Mouse (Mus musculus) forebrain, embryonic 16.5 days (tissue): ENCODE measurements around the gene Olfr551. TPM values are rescaled to one million over a fixed set of nuclear protein-coding genes. Genes with fewer than 3 reads are reported as not detected.

Experiments used
- ATAC-seq: fragments of 200-750 bp; cut with Nextera tagmentation; 2 replicates; pipeline ENCODE4 v1.8.0; 2017; ENCODE audit warnings: mild to moderate bottlenecking, moderate library complexity
- H3K27ac ChIP-seq: fragments of 300-500 bp; sonication (generic); 2 replicates; pipeline ENCODE4 v1.5.1; 2014; ENCODE audit warnings: low read length, control low read depth
- H3K27me3 ChIP-seq: fragments of 300-500 bp; sonication (generic); replicated peaks from 2 replicates; pipeline ENCODE4 v1.6.1; 2014; ENCODE audit warnings: low read length; ENCODE audit not compliant: control insufficient read depth, insufficient read depth
- H3K36me3 ChIP-seq: fragments of 300-500 bp; sonication (generic); 2 replicates; pipeline ENCODE4 v1.6.1; 2014; ENCODE audit not compliant: control insufficient read depth, insufficient read depth
- H3K4me1 ChIP-seq: fragments of 300-500 bp; sonication (generic); replicated peaks from 2 replicates; pipeline ENCODE4 v1.6.1; 2014; ENCODE audit warnings: low read length; ENCODE audit not compliant: control insufficient read depth, insufficient read depth
- H3K4me2 ChIP-seq: fragments of 300-500 bp; sonication (generic); 2 replicates; pipeline ENCODE4 v1.6.1; 2014; ENCODE audit warnings: mild to moderate bottlenecking, low read length, control low read depth
- H3K4me3 ChIP-seq: fragments of 300-500 bp; sonication (generic); replicated peaks from 2 replicates; pipeline ENCODE4 v1.5.1; 2014; ENCODE audit warnings: mild to moderate bottlenecking, low read length, control low read depth
- H3K9ac ChIP-seq: fragments of 300-500 bp; sonication (generic); replicated peaks from 2 replicates; pipeline ENCODE4 v1.6.1; 2014; ENCODE audit warnings: low read depth, low read length, control low read depth
- H3K9me3 ChIP-seq: fragments of 300-500 bp; sonication (generic); 2 replicates; pipeline ENCODE4 v1.6.1; 2016; ENCODE audit warnings: low read length; ENCODE audit not compliant: control insufficient read depth
- WGBS: fragments of 180-500 bp; shearing (Covaris S2); extraction: QIAGEN DNeasy Blood & Tissue Kit; methylation state at CpG from one replicate; pipeline ENCODE4 v1.1.7; 2014; 5-methylcytosine and 5-hydroxymethylcytosine counted together
- polyA plus RNA-seq: library from polyadenylated mRNA; unstranded; fragments of >200 nt; fragmentation: Nextera tagmentation; extraction: Ambion mirVana; gene quantifications from 2 replicates; pipeline ENCODE4 v1.2.1, GENCODE M21; 2015

Gene Olfr551
- polyA plus RNA-seq, 1 experiment from 2014 or later: not detected

GRCm38 (mm10) chr7:102571142-102571541 is 20.5 kb downstream of the Olfr551 start, which contains the start of gene Olfr550:
Gene Olfr550, plus strand, starts transcription at chr7:102571442.
- no peak for ATAC-seq
- WGBS: 94% methylated on average over 8 of the region's 8 CpGs
- H3K9me3 ChIP-seq: no peaks in the 10 kb centered on the region
- H3K4me2 ChIP-seq: no peak within 1 kb of the TSS
- no peaks in the 10 kb centered on the region for H3K36me3 ChIP-seq
- H3K4me3 ChIP-seq: no peak within 1 kb of the TSS
- no peaks in the 10 kb centered on the region for H3K27me3 ChIP-seq
- peaks cover 3% of the 10 kb centered on the region; the same call in 1 of the 2 replicates for H3K4me1 ChIP-seq
- H3K27ac ChIP-seq: no peak within 1 kb of the TSS
- H3K9ac ChIP-seq: no peak within 1 kb of the TSS

GRCm38 (mm10) chr7:102566219-102566618 is 25.5 kb downstream of the Olfr551 start:
- Histone ChIP-seq H3K9me3 (no peaks in the 10 kb centered on the region), H3K4me3 (no peak overlapping the region), H3K27me3 (no peaks in the 10 kb centered on the region), H3K36me3 (no peaks in the 10 kb centered on the region), H3K9ac (no peak overlapping the region), H3K4me2 (no peak overlapping the region), H3K27ac (no peak overlapping the region), H3K4me1 (no peaks in the 10 kb centered on the region)
- whole genome bisulfite sequencing: 93% methylated on average over 4 of the region's 4 CpGs
- ATAC-seq: no peak

GRCm38 (mm10) chr7:102564999-102565997 is 26.4 kb downstream of the Olfr551 start, which contains the start of gene Trim21:
Gene Trim21, minus strand, starts transcription at chr7:102565486.
- ATAC-seq: peak; percentile 78

GRCm38 (mm10) chr7:102553279-102553678 is 38.4 kb downstream of the Olfr551 start:
- 84% methylated on average over 3 of the region's 3 CpGs for WGBS
- no peak overlapping the region for H3K4me3 ChIP-seq
- H3K9me3 ChIP-seq: no peaks in the 10 kb centered on the region
- H3K27ac ChIP-seq: no peak overlapping the region
- no peak overlapping the region for H3K9ac ChIP-seq
- no peaks in the 10 kb centered on the region for H3K4me1 ChIP-seq
- no peaks in the 10 kb centered on the region for H3K36me3 ChIP-seq
- no peak overlapping the region for H3K4me2 ChIP-seq
- ATAC-seq: no peak
- no peaks in the 10 kb centered on the region for H3K27me3 ChIP-seq

More at GRCm38 (mm10) chr7:102564999-102565997, 26.4 kb downstream of the Olfr551 start, which contains the start of gene Trim21:
- peak within 1 kb of the TSS; percentile 20 for H3K4me3 ChIP-seq
- H3K27me3 ChIP-seq: no peaks in the 10 kb centered on the region
- peak within 1 kb of the TSS; percentile 24 for H3K4me2 ChIP-seq
- no peaks in the 10 kb centered on the region for H3K4me1 ChIP-seq
- H3K27ac ChIP-seq: no peak within 1 kb of the TSS
- H3K9me3 ChIP-seq: no peaks in the 10 kb centered on the region
- H3K36me3 ChIP-seq: no peaks in the 10 kb centered on the region
- 25% methylated on average over 10 of the region's 10 CpGs for WGBS
- H3K9ac ChIP-seq: no peak within 1 kb of the TSS

- 94% methylated on average over 3 of the region's 3 CpGs for WGBS
- Histone ChIP-seq H3K9ac (no peak within 1 kb of the TSS), H3K4me1 (no peaks in the 10 kb centered on the region), H3K27ac (no peak within 1 kb of the TSS), H3K36me3 (no peaks in the 10 kb centered on the region), H3K27me3 (no peaks in the 10 kb centered on the region), H3K4me2 (no peak within 1 kb of the TSS), H3K4me3 (no peak within 1 kb of the TSS), H3K9me3 (no peaks in the 10 kb centered on the region)
- ATAC-seq: no peak
Observed at GRCm38 (mm10) chr7:102549570-102549969, 42.1 kb downstream of the Olfr551 start, which contains the start of gene Olfr549. Gene Olfr549, plus strand, starts transcription at chr7:102549870.

GRCm38 (mm10) chr7:102541251-102541650 is 50.4 kb downstream of the Olfr551 start:
- Histone ChIP-seq H3K4me1 (no peaks in the 10 kb centered on the region), H3K27me3 (no peaks in the 10 kb centered on the region), H3K36me3 (no peaks in the 10 kb centered on the region), H3K27ac (no peak overlapping the region), H3K9me3 (no peaks in the 10 kb centered on the region), H3K4me3 (no peak overlapping the region), H3K9ac (no peak overlapping the region), H3K4me2 (no peak overlapping the region)
- 67% methylated on average over 3 of the region's 3 CpGs for WGBS
- ATAC-seq: no peak

- Histone ChIP-seq H3K9me3 (no peaks in the 10 kb centered on the region), H3K4me2 (no peak within 1 kb of the TSS), H3K4me1 (no peaks in the 10 kb centered on the region), H3K27ac (no peak within 1 kb of the TSS), H3K36me3 (no peaks in the 10 kb centered on the region), H3K4me3 (no peak within 1 kb of the TSS), H3K9ac (no peak within 1 kb of the TSS), H3K27me3 (no peaks in the 10 kb centered on the region)
- ATAC-seq: no peak
- WGBS: 90% methylated on average over 2 of the region's 2 CpGs
Observed at GRCm38 (mm10) chr7:102540596-102540995, 51.1 kb downstream of the Olfr551 start, which contains the start of gene Olfr548-ps1. Gene Olfr548-ps1, plus strand, starts transcription at chr7:102540896.

GRCm38 (mm10) chr7:102534449-102534848 is 57.2 kb downstream of the Olfr551 start, which contains the start of gene Olfr547:
Gene Olfr547, plus strand, starts transcription at chr7:102534749.
- Histone ChIP-seq H3K27ac (no peak within 1 kb of the TSS), H3K4me1 (no peaks in the 10 kb centered on the region), H3K36me3 (no peaks in the 10 kb centered on the region), H3K4me3 (no peak within 1 kb of the TSS), H3K4me2 (no peak within 1 kb of the TSS), H3K9ac (no peak within 1 kb of the TSS), H3K27me3 (no peaks in the 10 kb centered on the region), H3K9me3 (no peaks in the 10 kb centered on the region)
- WGBS: 71% methylated on average over 1 of the region's 1 CpGs
- no peak for ATAC-seq
